8 mouse cellular contexts compared by ENCODE assay signal in genomic region chr10:50897530-50898471, GRCm38 (mm10). TPM values are rescaled to one million over a fixed set of nuclear protein-coding genes. Genes with fewer than 3 reads are reported as not detected.
DNase-seq lines count a peak whose midpoint lies in the region; ATAC-seq and TF ChIP-seq lines count a peak whose summit lies in the region.

No protein-coding gene starts in this region.

- no peak overlapping the region for H3K4me3 ChIP-seq in thymus, adult 2 months (ENCODE audit: control insufficient read depth, insufficient read depth, low read length)
- H3K4me3 ChIP-seq in kidney, embryonic 16.5 days (ENCODE audit: low read length): peak overlapping the region; percentile 58
- H3K4me3 ChIP-seq in neural tube, embryonic 12.5 days: no peak overlapping the region

- H3K9ac ChIP-seq in kidney, embryonic 16.5 days (replicated peaks; ENCODE audit: low read length): peak overlapping the region; percentile 73
- H3K9ac ChIP-seq in neural tube, embryonic 12.5 days: no peak overlapping the region

- TF ChIP-seq CTCF in thymus, adult 2 months (IDR thresholded peaks at IDR 0.05; ENCODE audit: borderline replicate concordance, control insufficient read depth, extremely low read depth, insufficient read depth, low read length, poor library complexity): no peak

- H3K27ac ChIP-seq in thymus, adult 2 months (ENCODE audit: control insufficient read depth, insufficient read depth, low read length): no peak overlapping the region
- peak overlapping the region; percentile 74 for H3K27ac ChIP-seq in kidney, embryonic 16.5 days (ENCODE audit: low read length)
- no peak overlapping the region for H3K27ac ChIP-seq in neural tube, embryonic 12.5 days

- peak; percentile 43 to 47 for DNase-seq in cerebellum, postnatal 14 days
- no peak for DNase-seq in cerebellum, adult 9-10 months
- peak; percentile 22 for DNase-seq in thymus, postnatal 14 days
- no peak for DNase-seq in thymus, adult 2 months
- no peak for DNase-seq in urinary bladder, adult 18-20 months (ENCODE audit: low spot score in 2 of 2)
- no peak for DNase-seq in heart, postnatal 25 days (ENCODE audit: low spot score)

- intact Hi-C loops in heart, postnatal 25 days (cut with DNase I): loop anchor here (10.0 kb wide), 1 partner anchor 1127 kb away; the partner anchor contains the start of gene Vgll2

- WGBS in thymus, adult 2 months: 7% methylated on average over 32 of the region's 32 CpGs
- WGBS in kidney, embryonic 16.5 days: under 1% methylated on average over 32 of the region's 32 CpGs
- WGBS in neural tube, embryonic 12.5 days: under 1% methylated on average over 32 of the region's 32 CpGs

- TF ChIP-seq POLR2A in thymus, adult 2 months (IDR thresholded peaks at IDR 0.05; ENCODE audit: control insufficient read depth, extremely low read depth, insufficient read depth, low read length, poor library complexity): no peak

- H3K4me2 ChIP-seq in kidney, embryonic 16.5 days (replicated peaks; ENCODE audit: low read depth, low read length): peak overlapping the region; percentile 43
- peak overlapping the region; percentile 14; the same call in 1 of the 2 replicates for H3K4me2 ChIP-seq in neural tube, embryonic 12.5 days (replicated peaks)

- no peaks in the 10 kb centered on the region for H3K4me1 ChIP-seq in thymus, adult 2 months (replicated peaks; ENCODE audit: control insufficient read depth, insufficient read depth, low read length)
- peaks cover 11% of the 10 kb centered on the region; the same call in 1 of the 2 replicates for H3K4me1 ChIP-seq in kidney, embryonic 16.5 days (ENCODE audit: insufficient read depth, low read length)
- peaks cover 24% of the 10 kb centered on the region for H3K4me1 ChIP-seq in neural tube, embryonic 12.5 days

- H3K36me3 ChIP-seq in thymus, adult 2 months (ENCODE audit: control insufficient read depth, insufficient read depth, low read length): no peaks in the 10 kb centered on the region
- no peaks in the 10 kb centered on the region for H3K36me3 ChIP-seq in kidney, embryonic 16.5 days (ENCODE audit: insufficient read depth, low read length)
- H3K36me3 ChIP-seq in neural tube, embryonic 12.5 days: no peaks in the 10 kb centered on the region

- no peak for ATAC-seq in kidney, embryonic 16.5 days (ENCODE audit: low FRiP score, low TSS enrichment)
- no peak for ATAC-seq in neural tube, embryonic 12.5 days (ENCODE audit: low FRiP score, low read depth)

- no peaks in the 10 kb centered on the region for H3K9me3 ChIP-seq in kidney, embryonic 16.5 days (ENCODE audit: low read length)
- H3K9me3 ChIP-seq in neural tube, embryonic 12.5 days: no peaks in the 10 kb centered on the region

- peaks cover 30% of the 10 kb centered on the region for H3K27me3 ChIP-seq in thymus, adult 2 months (ENCODE audit: control insufficient read depth, insufficient read depth, low read length)
- H3K27me3 ChIP-seq in kidney, embryonic 16.5 days (ENCODE audit: insufficient read depth, low read length): peaks cover 68% of the 10 kb centered on the region
- peaks cover 86% of the 10 kb centered on the region for H3K27me3 ChIP-seq in neural tube, embryonic 12.5 days (replicated peaks)

RNA-seq across cellular contexts. Expression of gene Sim1, which starts 3.2 kb away (rescaled TPM):
- polyA plus RNA-seq in thymus, adult 2 months (2012; rRNA removed): not detected in 2 replicates
- 10.1 and 10.6 TPM in 2 replicates for polyA plus RNA-seq in kidney, embryonic 16.5 days (2015; fragmentation: Nextera tagmentation; extraction: Ambion mirVana)
- polyA plus RNA-seq in neural tube, embryonic 12.5 days (2016; fragmentation: Nextera tagmentation; extraction: Ambion mirVana): 2.4 and 2.6 TPM in 2 replicates
- total RNA-seq in heart, postnatal 25 days (2021): not detected

Comparison
In these comparisons a context has a peak if more than half of its experiments do, and no peak if none do; other contexts are left out.
1. DNase-seq: peak in cerebellum, postnatal 14 days (2 of 2) and thymus, postnatal 14 days (single experiment); none in cerebellum, adult 9-10 months (single experiment), thymus, adult 2 months (single experiment), urinary bladder, adult 18-20 months (0 of 2) and heart, postnatal 25 days (single experiment).